Mouse (Mus musculus): ENCODE results near the gene Gm43191. TPM values are rescaled to one million over a fixed set of nuclear protein-coding genes. Genes with fewer than 3 reads are reported as not detected.

The Gm43191 gene
- polyA plus RNA-seq, 1 experiment from 2014 or later: not detected

- H3K4me3 ChIP-seq (replicated peaks; ENCODE audit: low read depth, low read length): no peak overlapping the region
- H3K36me3 ChIP-seq (ENCODE audit: insufficient read depth, low read length): 0 out of 2 replicates have a peak, but pooled peaks cover 2% of the 10 kb centered on the region
- DNase-seq (ENCODE audit: low spot score) (no peak), ATAC-seq (replicated peaks; ENCODE audit: low FRiP score, low read depth) (no peak)
- TF ChIP-seq CTCF (IDR thresholded peaks at IDR 0.05; ENCODE audit: low read depth): no peak
- H3K27ac ChIP-seq: no peak overlapping the region
- H3K9me3 ChIP-seq (replicated peaks; ENCODE audit: low read length): no peaks in the 10 kb centered on the region
- no peak overlapping the region for H3K9ac ChIP-seq (ENCODE audit: low read depth, low read length)
- H3K4me1 ChIP-seq (replicated peaks; ENCODE audit: insufficient read depth, low read length): no peaks in the 10 kb centered on the region
- 91% methylated on average over 7 of the region's 7 CpGs for WGBS
- no peaks in the 10 kb centered on the region for H3K27me3 ChIP-seq (ENCODE audit: insufficient read depth, low read length)
- H3K4me2 ChIP-seq (ENCODE audit: low read length): no peak overlapping the region
These were observed 60.3 kb downstream of the Gm43191 start for GRCm38 (mm10) chr3:116620636-116621370.

DNA sequence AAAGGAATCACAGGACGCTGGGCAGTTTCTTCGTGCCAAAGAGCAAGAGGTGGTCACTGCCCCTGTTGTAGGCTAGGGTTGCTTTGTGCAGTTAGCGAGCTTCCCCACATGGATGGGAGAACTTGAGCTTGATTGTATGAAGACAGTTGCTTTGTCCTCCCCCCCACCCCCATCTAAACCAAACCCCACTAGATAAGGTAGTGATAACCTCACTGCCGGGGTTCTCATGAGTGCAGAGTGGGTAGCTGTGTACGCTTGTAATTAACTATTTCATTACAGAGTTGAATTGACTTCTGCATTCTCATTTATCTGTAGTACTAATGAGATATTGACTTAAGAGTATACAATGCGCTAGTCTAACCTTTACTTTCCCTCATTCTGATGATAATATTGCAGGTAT is 62.2 kb downstream of the Gm43191 start:
- Histone ChIP-seq H3K9me3 (replicated peaks; ENCODE audit: low read length) (no peaks in the 10 kb centered on the region), H3K27me3 (ENCODE audit: insufficient read depth, low read length) (no peaks in the 10 kb centered on the region), H3K4me2 (ENCODE audit: low read length) (no peak overlapping the region), H3K9ac (ENCODE audit: low read depth, low read length) (no peak overlapping the region), H3K36me3 (ENCODE audit: insufficient read depth, low read length) (peaks cover 13% of the 10 kb centered on the region; the same call in 1 of the 2 replicates), H3K4me3 (replicated peaks; ENCODE audit: low read depth, low read length) (no peak overlapping the region), H3K27ac (no peak overlapping the region), H3K4me1 (replicated peaks; ENCODE audit: insufficient read depth, low read length) (no peaks in the 10 kb centered on the region)
- 85% methylated on average over 6 of the region's 6 CpGs for WGBS
- no peak for TF ChIP-seq CTCF (IDR thresholded peaks at IDR 0.05; ENCODE audit: low read depth)
- ATAC-seq (replicated peaks; ENCODE audit: low FRiP score, low read depth) (no peak), DNase-seq (ENCODE audit: low spot score) (no peak)

- no peak for TF ChIP-seq CTCF (IDR thresholded peaks at IDR 0.05; ENCODE audit: low read depth)
- DNase-seq (ENCODE audit: low spot score): no peak
- Histone ChIP-seq H3K9ac (ENCODE audit: low read depth, low read length) (no peak overlapping the region), H3K4me3 (replicated peaks; ENCODE audit: low read depth, low read length) (no peak overlapping the region), H3K4me1 (replicated peaks; ENCODE audit: insufficient read depth, low read length) (no peaks in the 10 kb centered on the region), H3K9me3 (replicated peaks; ENCODE audit: low read length) (no peaks in the 10 kb centered on the region), H3K27ac (no peak overlapping the region), H3K4me2 (ENCODE audit: low read length) (no peak overlapping the region), H3K36me3 (ENCODE audit: insufficient read depth, low read length) (peaks cover 13% of the 10 kb centered on the region; the same call in 1 of the 2 replicates), H3K27me3 (ENCODE audit: insufficient read depth, low read length) (no peaks in the 10 kb centered on the region)
- ATAC-seq (replicated peaks; ENCODE audit: low FRiP score, low read depth): no peak
- 88% methylated on average over 8 of the region's 8 CpGs for WGBS
These were observed 65.6 kb downstream of the Gm43191 start for GRCm38 (mm10) chr3:116615318-116616068.

DNA sequence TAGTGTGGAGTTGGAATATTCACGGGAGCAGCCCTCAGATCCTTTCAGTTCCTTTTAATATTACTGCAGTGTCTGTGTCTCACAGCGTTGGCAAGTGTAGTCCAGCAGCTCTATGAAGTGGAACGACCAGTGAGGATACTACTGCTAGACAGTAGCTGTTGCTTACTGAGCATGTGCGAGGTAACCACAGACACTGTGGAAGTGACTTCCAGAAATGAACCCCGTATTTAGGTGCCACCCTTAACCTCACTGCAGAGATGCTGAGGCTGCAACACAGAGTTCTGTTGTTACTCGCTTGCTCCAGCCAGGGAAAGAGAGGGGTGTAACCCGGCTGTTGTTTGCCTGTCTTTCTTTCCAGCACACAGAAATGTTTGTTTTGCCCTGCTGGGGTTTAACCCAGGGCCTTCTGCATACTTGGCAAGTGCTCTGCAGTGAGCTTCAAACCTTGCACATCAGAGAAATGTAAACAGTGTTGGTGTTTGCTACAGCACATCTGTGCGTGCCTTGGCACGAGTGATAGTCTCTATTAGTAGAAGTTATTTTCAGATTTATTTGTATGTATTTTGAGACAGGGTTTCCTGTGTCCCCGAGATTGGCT is 66.7 kb downstream of the Gm43191 start, which contains the start of gene Trmt13:
Gene Trmt13, minus strand, starts transcription at position 293 of the 598 bp plus-strand sequence.
- H3K36me3 ChIP-seq (ENCODE audit: insufficient read depth, low read length): peaks cover 13% of the 10 kb centered on the region; the same call in 1 of the 2 replicates
- WGBS: 82% methylated on average over 10 of the region's 10 CpGs
- H3K27ac ChIP-seq: no peak within 1 kb of the TSS

GRCm38 (mm10) chr3:116604570-116604969 is 76.5 kb downstream of the Gm43191 start:
- H3K4me2 ChIP-seq (ENCODE audit: low read length): no peak overlapping the region
- H3K4me3 ChIP-seq (replicated peaks; ENCODE audit: low read depth, low read length): no peak overlapping the region
- no peaks in the 10 kb centered on the region for H3K4me1 ChIP-seq (replicated peaks; ENCODE audit: insufficient read depth, low read length)
- H3K36me3 ChIP-seq (ENCODE audit: insufficient read depth, low read length): 0 out of 2 replicates have a peak, but pooled peaks cover 4% of the 10 kb centered on the region
- DNase-seq (ENCODE audit: low spot score): no peak
- no peak overlapping the region for H3K9ac ChIP-seq (ENCODE audit: low read depth, low read length)
- ATAC-seq (replicated peaks; ENCODE audit: low FRiP score, low read depth): no peak
- H3K27ac ChIP-seq: no peak overlapping the region
- 59% methylated on average over 9 of the region's 9 CpGs for WGBS
- no peak for TF ChIP-seq CTCF (IDR thresholded peaks at IDR 0.05; ENCODE audit: low read depth)
- H3K9me3 ChIP-seq (replicated peaks; ENCODE audit: low read length): no peaks in the 10 kb centered on the region
- H3K27me3 ChIP-seq (ENCODE audit: insufficient read depth, low read length): no peaks in the 10 kb centered on the region

More for the DNA sequence above, 66.7 kb downstream of the Gm43191 start, which contains the start of gene Trmt13:
- Histone ChIP-seq H3K4me2 (ENCODE audit: low read length) (no peak within 1 kb of the TSS), H3K27me3 (ENCODE audit: insufficient read depth, low read length) (no peaks in the 10 kb centered on the region), H3K4me3 (replicated peaks; ENCODE audit: low read depth, low read length) (no peak within 1 kb of the TSS), H3K9me3 (replicated peaks; ENCODE audit: low read length) (no peaks in the 10 kb centered on the region), H3K9ac (ENCODE audit: low read depth, low read length) (no peak within 1 kb of the TSS), H3K4me1 (replicated peaks; ENCODE audit: insufficient read depth, low read length) (no peaks in the 10 kb centered on the region)
- DNase-seq (ENCODE audit: low spot score): no peak
- no peak for TF ChIP-seq CTCF (IDR thresholded peaks at IDR 0.05; ENCODE audit: low read depth)
- no peak for ATAC-seq (replicated peaks; ENCODE audit: low FRiP score, low read depth)

DNA sequence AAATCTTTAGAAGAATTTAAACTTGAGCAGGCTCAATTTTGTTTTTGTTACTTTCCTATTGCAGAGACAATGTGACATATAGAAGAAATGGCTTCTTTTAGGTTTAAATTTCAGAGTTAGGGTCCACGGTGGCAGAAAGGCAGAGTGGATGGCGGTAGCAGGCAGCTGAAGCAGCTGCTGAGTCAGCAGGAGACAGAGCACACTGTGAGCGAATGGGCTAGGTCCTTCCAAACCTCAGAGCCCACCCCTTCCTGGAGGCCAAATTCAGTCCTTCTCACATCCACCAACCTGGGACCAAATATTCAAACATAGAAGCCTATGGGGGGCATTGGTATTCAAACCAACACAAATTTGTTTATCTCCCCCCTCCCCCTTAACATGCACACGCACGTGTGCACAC is 79.3 kb downstream of the Gm43191 start:
- Histone ChIP-seq H3K4me2 (ENCODE audit: low read length) (no peak overlapping the region), H3K9me3 (replicated peaks; ENCODE audit: low read length) (no peaks in the 10 kb centered on the region), H3K27me3 (ENCODE audit: insufficient read depth, low read length) (no peaks in the 10 kb centered on the region), H3K36me3 (ENCODE audit: insufficient read depth, low read length) (no peaks in the 10 kb centered on the region), H3K4me1 (replicated peaks; ENCODE audit: insufficient read depth, low read length) (no peaks in the 10 kb centered on the region), H3K4me3 (replicated peaks; ENCODE audit: low read depth, low read length) (no peak overlapping the region), H3K9ac (ENCODE audit: low read depth, low read length) (no peak overlapping the region), H3K27ac (no peak overlapping the region)
- ATAC-seq (replicated peaks; ENCODE audit: low FRiP score, low read depth) (no peak), DNase-seq (ENCODE audit: low spot score) (no peak)
- 89% methylated on average over 5 of the region's 5 CpGs for WGBS
- TF ChIP-seq CTCF (IDR thresholded peaks at IDR 0.05; ENCODE audit: low read depth): no peak
